Mouse (Mus musculus): ENCODE results near the gene Ces1g. TPM values are rescaled to one million over a fixed set of nuclear protein-coding genes. Genes with fewer than 3 reads are reported as not detected.

The Ces1g gene
- polyA plus RNA-seq, 1 experiment from 2014 or later = not detected

Other genes with a start within 250 kb of the Ces1g start
- gene Ces1c, start 206.0 kb downstream of the Ces1g start, polyA plus RNA-seq (2015; fragmentation: Nextera tagmentation; extraction: Ambion mirVana) = not detected in 2 replicates
- gene Ces1d, start 139.5 kb downstream of the Ces1g start, polyA plus RNA-seq (2015; fragmentation: Nextera tagmentation; extraction: Ambion mirVana) = 0.10 and 0.20 TPM in 2 replicates
- not detected in 2 replicates for gene Ces1e, start 107.7 kb downstream of the Ces1g start, polyA plus RNA-seq (2015; fragmentation: Nextera tagmentation; extraction: Ambion mirVana)
- not detected in 2 replicates for gene Ces1f, start 57.6 kb downstream of the Ces1g start, polyA plus RNA-seq (2015; fragmentation: Nextera tagmentation; extraction: Ambion mirVana)
- not detected in 2 replicates for gene Ces1h, start 42.4 kb upstream of the Ces1g start, polyA plus RNA-seq (2015; fragmentation: Nextera tagmentation; extraction: Ambion mirVana)
- 0.20 and 0.78 TPM in 2 replicates for gene Ces5a, start 198.5 kb upstream of the Ces1g start, polyA plus RNA-seq (2015; fragmentation: Nextera tagmentation; extraction: Ambion mirVana)